Mouse (Mus musculus) cerebellum, adult 2 months (tissue): ENCODE measurements around the gene Klhl42. TPM values are rescaled to one million over a fixed set of nuclear protein-coding genes. Genes with fewer than 3 reads are reported as not detected.

ENCODE experiments used
- DNase-seq, 2 experiments: peaks; one replicate each; pipeline ENCODE4 v3.0.0; 2021
- H3K27ac ChIP-seq: fragments of 200-500 bp; 2 replicates; pipeline ENCODE4 v1.5.1; 2012; ENCODE audit warnings: low read length, control low read depth, inconsistent platforms; ENCODE audit not compliant: insufficient read depth
- H3K27me3 ChIP-seq: fragments of 200-500 bp; 2 replicates; pipeline ENCODE4 v1.6.1; 2012; ENCODE audit warnings: inconsistent platforms, mild to moderate bottlenecking, low read length, moderate library complexity; ENCODE audit not compliant: control insufficient read depth, insufficient read depth
- H3K4me1 ChIP-seq: fragments of 200-500 bp; 2 replicates; pipeline ENCODE4 v1.6.1; 2011; ENCODE audit warnings: low read length; ENCODE audit not compliant: control insufficient read depth, insufficient read depth
- H3K4me3 ChIP-seq: fragments of 200-500 bp; replicated peaks from 2 replicates; pipeline ENCODE3; 2011; ENCODE audit warnings: mild to moderate bottlenecking, low read depth, low read length, control low read depth; ENCODE audit not compliant: insufficient read depth
- CTCF ChIP-seq: fragments of 200-500 bp; IDR thresholded peaks from 2 replicates; pipeline ENCODE4 v1.5.1; 2011; ENCODE audit warnings: low read depth, mild to moderate bottlenecking, control low read depth, low read length, moderate library complexity, borderline replicate concordance; ENCODE audit not compliant: insufficient read depth
- POLR2A ChIP-seq: fragments of 200-500 bp; IDR thresholded peaks from 2 replicates; pipeline ENCODE4 v1.6.1; 2011; ENCODE audit warnings: low read length, control low read depth, borderline replicate concordance; ENCODE audit not compliant: insufficient read depth
- WGBS: fragments of 180-500 bp; shearing (Covaris S2); methylation state at CpG from one replicate; pipeline ENCODE4 v1.1.7; 2018; 5-methylcytosine and 5-hydroxymethylcytosine counted together
- polyA plus RNA-seq: library from polyadenylated mRNA; depleted of rRNA; stranded (reverse); fragments of >200 nt; gene quantifications from 2 replicates; pipeline ENCODE4 v1.2.3, GENCODE M21; 2012

Gene Klhl42
- polyA plus RNA-seq, 1 experiment: 17.2 TPM

DNA sequence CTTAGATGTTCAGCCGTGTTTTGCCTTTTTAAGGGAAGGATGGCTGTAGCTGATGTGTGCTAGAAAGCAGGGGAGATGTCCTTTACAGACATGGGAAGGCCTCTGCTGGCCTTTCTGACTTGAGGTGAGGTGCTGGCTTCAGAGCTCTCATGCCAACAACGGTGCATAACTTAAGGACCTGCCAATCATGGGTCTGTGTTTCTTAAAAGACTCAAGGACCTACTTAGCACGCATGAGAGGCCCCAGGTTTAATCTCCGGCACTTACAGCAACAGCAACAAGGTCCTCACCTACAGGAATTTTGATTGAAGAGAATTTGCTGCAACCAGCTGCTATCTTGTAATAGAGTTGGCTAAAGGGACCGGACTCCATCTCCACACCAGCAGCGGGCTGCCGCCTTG is 18.1 kb downstream of the Klhl42 start:
- H3K27ac ChIP-seq: no peak overlapping the region
- no peaks in the 10 kb centered on the region for H3K27me3 ChIP-seq
- no peaks in the 10 kb centered on the region for H3K4me1 ChIP-seq
- DNase-seq: no peak
- TF ChIP-seq POLR2A: no peak
- 87% methylated on average over 7 of the region's 7 CpGs for WGBS
- no peak overlapping the region for H3K4me3 ChIP-seq

DNA sequence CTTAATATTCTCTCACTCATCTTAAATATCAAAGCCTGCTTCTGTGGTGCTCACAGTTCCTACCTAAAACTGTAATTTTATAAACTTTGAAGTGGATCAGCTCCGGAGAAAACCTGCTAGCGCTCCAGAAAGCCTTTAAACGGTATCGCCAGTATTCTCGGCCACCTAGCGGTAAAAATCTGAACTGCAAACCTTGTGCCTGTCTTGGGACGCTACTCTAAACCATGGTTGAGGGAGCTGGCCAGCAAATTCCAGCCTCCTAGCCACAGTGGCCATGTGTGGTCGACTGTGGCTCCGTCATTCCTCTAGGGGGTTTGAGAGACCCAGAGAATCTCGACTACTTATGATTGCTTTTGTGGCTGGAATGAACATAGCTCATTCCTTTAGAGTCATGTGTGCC is 25.4 kb downstream of the Klhl42 start:
- WGBS: 5% methylated on average over 10 of the region's 10 CpGs
- peak; percentile 67 to 82 for DNase-seq
- Histone ChIP-seq H3K27me3 (no peaks in the 10 kb centered on the region), H3K4me1 (no peaks in the 10 kb centered on the region), H3K4me3 (no peak overlapping the region), H3K27ac (no peak overlapping the region)
- TF ChIP-seq CTCF (peak; percentile 70), POLR2A (no peak)

DNA sequence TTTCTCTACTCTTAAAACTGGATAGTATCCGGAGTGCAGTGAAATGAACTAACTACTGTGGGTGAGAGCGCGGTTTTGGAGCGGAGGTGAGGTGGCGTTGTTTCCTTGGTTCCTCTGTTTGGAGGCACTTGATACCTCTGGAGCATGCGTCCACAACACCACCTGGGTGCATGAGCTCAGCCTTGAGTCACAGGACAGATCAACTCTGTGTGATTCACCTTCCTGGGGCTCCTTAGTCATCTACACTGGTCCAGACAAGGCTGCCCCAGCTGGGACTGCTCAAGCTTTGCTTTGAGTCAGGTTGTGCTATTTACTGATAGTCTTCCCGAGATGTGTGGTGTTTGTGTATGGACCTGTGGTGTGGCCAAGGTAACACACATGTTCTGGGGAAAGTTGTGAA is 26.6 kb downstream of the Klhl42 start:
- no peak overlapping the region for H3K27ac ChIP-seq
- no peak for DNase-seq
- no peaks in the 10 kb centered on the region for H3K27me3 ChIP-seq
- H3K4me3 ChIP-seq: no peak overlapping the region
- H3K4me1 ChIP-seq: no peaks in the 10 kb centered on the region
- WGBS: 95% methylated on average over 7 of the region's 7 CpGs
- TF ChIP-seq CTCF: no peak
- no peak for TF ChIP-seq POLR2A

DNA sequence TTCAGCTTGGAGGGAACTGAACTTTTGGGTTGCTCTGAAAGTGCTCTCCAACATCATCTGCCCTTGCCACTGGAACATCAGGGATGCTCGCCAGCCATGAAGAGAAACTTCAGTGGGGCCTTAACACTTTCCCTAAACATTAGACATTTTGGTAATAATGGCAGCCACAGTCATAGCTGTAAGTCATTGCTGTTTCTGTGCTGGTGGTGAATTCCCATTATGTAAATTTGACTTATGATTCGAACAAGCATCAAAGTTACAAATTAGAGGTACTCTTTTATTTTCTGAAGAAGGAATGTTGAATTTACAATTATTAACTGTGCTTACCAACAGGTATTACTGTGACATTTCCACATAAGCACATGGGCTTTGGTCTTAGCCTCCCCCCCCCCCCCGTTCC is 27.0 kb downstream of the Klhl42 start:
- H3K27ac ChIP-seq: no peak overlapping the region
- no peak overlapping the region for H3K4me3 ChIP-seq
- WGBS: 88% methylated on average over 3 of the region's 3 CpGs
- no peaks in the 10 kb centered on the region for H3K27me3 ChIP-seq
- no peaks in the 10 kb centered on the region for H3K4me1 ChIP-seq
- DNase-seq: no peak
- TF ChIP-seq CTCF (no peak), POLR2A (no peak)

DNA sequence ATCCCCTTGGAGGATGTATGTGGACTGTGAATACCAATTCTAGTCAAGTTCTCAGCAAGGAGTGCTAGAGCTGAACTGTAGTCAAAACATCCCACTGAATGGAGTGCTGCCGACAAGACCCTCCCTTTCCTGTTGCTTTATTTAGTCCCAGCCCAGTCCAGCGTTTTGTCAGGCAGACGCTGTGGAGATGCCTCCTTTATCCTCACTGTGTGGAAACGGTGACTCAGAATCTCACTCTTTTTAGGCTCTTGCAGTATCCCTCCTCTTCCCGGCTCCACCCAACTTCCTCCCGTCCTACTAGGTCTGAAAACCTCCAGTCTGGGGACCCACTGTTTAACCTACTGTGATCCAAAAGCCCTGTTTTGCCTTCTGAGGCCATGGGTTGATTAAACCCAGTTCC is 30.1 kb downstream of the Klhl42 start:
- H3K4me3 ChIP-seq: no peak overlapping the region
- TF ChIP-seq POLR2A (no peak), CTCF (no peak)
- no peaks in the 10 kb centered on the region for H3K27me3 ChIP-seq
- DNase-seq: no peak
- no peak overlapping the region for H3K27ac ChIP-seq
- no peaks in the 10 kb centered on the region for H3K4me1 ChIP-seq
- 51% methylated on average over 6 of the region's 6 CpGs for WGBS

DNA sequence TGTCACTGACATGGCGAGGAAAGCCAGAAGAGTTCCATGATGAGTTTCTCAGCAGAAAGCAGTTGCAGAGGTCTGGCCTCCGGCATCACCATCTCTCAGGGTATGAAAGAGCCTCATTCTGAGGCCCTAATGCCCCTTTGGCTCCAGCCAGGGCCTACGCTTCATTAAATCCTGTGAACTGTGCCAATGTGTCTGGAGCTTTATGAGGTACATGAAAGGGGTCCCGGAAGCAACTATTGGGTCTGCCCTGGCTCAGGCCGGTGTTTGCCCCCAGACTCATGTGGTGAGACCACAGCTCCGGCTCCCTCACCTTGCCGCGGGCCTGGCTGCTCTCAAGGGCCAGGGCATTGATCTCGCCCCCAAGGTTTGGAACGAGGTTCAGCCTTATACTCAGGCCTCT is 36.1 kb downstream of the Klhl42 start:
- DNase-seq: no peak
- 46% methylated on average over 10 of the region's 10 CpGs for WGBS
- no peaks in the 10 kb centered on the region; the same call in 1 of the 2 replicates for H3K27me3 ChIP-seq
- no peak for TF ChIP-seq POLR2A
- no peak for TF ChIP-seq CTCF
- H3K4me3 ChIP-seq: no peak overlapping the region
- H3K27ac ChIP-seq: no peak overlapping the region
- no peaks in the 10 kb centered on the region for H3K4me1 ChIP-seq

DNA sequence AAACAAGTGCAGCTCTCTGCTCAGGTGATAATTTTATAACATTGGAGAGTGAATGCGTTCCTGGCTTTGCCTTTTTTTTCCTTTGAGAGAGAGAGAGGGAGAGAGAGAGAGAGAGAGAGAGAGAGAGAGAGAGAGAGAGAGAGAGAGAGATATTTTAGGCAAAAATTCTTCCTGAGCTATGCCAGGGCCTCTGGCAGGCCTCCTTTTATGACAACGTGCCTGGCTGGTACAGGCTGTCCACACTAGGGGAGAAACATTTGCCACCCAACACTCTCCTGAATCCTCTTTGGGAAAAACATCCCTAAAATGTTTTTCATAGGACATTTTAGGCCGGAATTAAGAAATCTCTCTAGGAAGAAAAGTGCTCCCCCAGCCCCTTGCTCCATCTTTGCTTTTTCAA is 47.1 kb downstream of the Klhl42 start:
- Histone ChIP-seq H3K27me3 (no peaks in the 10 kb centered on the region), H3K4me3 (no peak overlapping the region), H3K4me1 (no peaks in the 10 kb centered on the region), H3K27ac (no peak overlapping the region)
- no peak for DNase-seq
- TF ChIP-seq POLR2A: no peak
- WGBS: 56% methylated on average over 3 of the region's 3 CpGs

DNA sequence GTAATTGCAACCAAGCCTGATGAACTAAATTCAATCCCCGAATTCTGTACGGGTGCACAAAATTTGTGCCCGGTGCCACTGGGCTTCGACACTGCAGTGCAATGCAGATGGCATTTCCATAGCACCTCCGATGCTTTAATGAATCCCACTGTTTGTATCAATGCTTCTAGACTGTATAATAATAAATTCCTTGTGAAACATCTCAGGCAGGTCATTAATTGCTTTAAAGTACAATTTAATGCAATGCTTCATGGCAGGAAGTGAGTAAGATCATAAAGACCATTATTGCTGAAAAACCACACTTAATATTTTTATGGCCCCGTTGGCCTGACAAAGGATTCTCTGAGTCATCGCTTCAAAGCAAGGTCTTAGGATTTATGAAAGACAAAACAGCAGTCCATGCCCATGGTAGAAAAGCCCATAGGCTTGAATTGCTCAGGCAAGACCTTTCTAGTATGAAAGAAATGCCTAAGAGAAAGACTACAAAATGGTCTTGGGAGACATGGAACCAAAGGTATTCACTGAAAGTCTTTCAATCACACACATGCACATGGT is 49.5 kb downstream of the Klhl42 start:
- TF ChIP-seq POLR2A: no peak
- no peak for TF ChIP-seq CTCF
- 95% methylated on average over 7 of the region's 7 CpGs for WGBS

DNA sequence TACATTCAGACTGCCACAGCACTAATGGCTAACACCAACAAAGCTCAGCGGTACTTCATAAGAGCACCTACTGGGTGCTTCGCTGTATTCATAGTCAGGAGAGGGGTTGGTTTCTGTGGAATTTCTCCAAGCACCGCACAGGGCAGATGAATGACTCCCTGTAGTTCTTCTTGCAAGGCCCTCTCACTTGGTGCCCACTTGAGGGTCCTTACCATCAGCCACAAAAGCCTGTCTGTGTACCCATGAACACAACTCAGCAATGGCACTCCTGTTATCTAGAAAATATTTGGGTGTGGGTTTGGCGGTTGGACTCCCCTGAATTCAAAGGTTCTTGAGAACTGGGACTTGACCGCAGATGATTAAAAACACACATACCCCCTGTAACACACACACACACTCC is 53.5 kb downstream of the Klhl42 start:
- TF ChIP-seq POLR2A (no peak), CTCF (no peak)
- Histone ChIP-seq H3K27me3 (no peaks in the 10 kb centered on the region), H3K4me3 (no peak overlapping the region), H3K27ac (no peak overlapping the region), H3K4me1 (no peaks in the 10 kb centered on the region)
- no peak for DNase-seq
- 76% methylated on average over 5 of the region's 5 CpGs for whole genome bisulfite sequencing

More for the DNA sequence above, 49.5 kb downstream of the Klhl42 start:
- Histone ChIP-seq H3K27ac (no peak overlapping the region), H3K4me1 (no peaks in the 10 kb centered on the region), H3K27me3 (no peaks in the 10 kb centered on the region), H3K4me3 (no peak overlapping the region)
- no peak for DNase-seq
